Mouse (Mus musculus): ENCODE measurements around the gene Rsph14. TPM values are rescaled to one million over a fixed set of nuclear protein-coding genes. Genes with fewer than 3 reads are reported as not detected.

Rsph14 gene
- polyA plus RNA-seq, 1 experiment, result not detected

- H3K27ac ChIP-seq (replicated peaks; ENCODE audit: low read depth, low read length), result no peak overlapping the region
- H3K4me3 ChIP-seq (ENCODE audit: insufficient read depth, low read depth, low read length), result no peak overlapping the region
- peaks cover 6% of the 10 kb centered on the region for H3K4me1 ChIP-seq (ENCODE audit: control insufficient read depth, insufficient read depth, insufficient read length, low read length)
These were observed 856 bp downstream of the Rsph14 start for GRCm38 (mm10) chr10:75031345-75032114.

DNA sequence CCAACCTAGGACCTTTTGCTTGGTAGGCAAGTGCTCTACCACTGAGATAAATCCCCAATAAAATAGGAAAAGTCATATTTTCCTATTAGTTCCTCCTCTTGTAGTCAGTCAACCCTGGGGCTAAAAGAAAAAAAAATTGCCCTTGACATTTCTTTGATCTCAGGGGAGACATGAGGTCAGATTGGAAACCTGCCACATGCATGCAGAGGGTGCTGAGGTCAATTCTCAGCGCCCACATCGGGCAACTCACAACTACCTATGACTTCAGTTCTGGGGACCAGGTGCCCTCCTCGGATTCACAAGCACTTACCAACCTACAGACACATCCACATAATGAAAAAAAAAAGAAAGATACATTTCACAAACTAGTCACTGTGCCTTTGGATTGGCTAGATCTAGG is 2.2 kb downstream of the Rsph14 start:
- H3K27ac ChIP-seq (replicated peaks; ENCODE audit: low read depth, low read length), result no peak overlapping the region
- H3K4me1 ChIP-seq (ENCODE audit: control insufficient read depth, insufficient read depth, insufficient read length, low read length), result peaks cover 6% of the 10 kb centered on the region
- no peak overlapping the region for H3K4me3 ChIP-seq (ENCODE audit: insufficient read depth, low read depth, low read length)

- Histone ChIP-seq H3K4me3 (ENCODE audit: insufficient read depth, low read depth, low read length) (no peak overlapping the region), H3K4me1 (ENCODE audit: control insufficient read depth, insufficient read depth, insufficient read length, low read length) (peaks cover 6% of the 10 kb centered on the region), H3K27ac (replicated peaks; ENCODE audit: low read depth, low read length) (no peak overlapping the region)
These were observed 2.7 kb downstream of the Rsph14 start for GRCm38 (mm10) chr10:75029677-75030076.

GRCm38 (mm10) chr10:75028743-75029142 is 3.6 kb downstream of the Rsph14 start:
- Histone ChIP-seq H3K27ac (replicated peaks; ENCODE audit: low read depth, low read length) (no peak overlapping the region), H3K4me3 (ENCODE audit: insufficient read depth, low read depth, low read length) (no peak overlapping the region), H3K4me1 (ENCODE audit: control insufficient read depth, insufficient read depth, insufficient read length, low read length) (peaks cover 6% of the 10 kb centered on the region)

- Histone ChIP-seq H3K4me1 (ENCODE audit: control insufficient read depth, insufficient read depth, insufficient read length, low read length) (no peaks in the 10 kb centered on the region; the same call in 1 of the 2 replicates), H3K27ac (replicated peaks; ENCODE audit: low read depth, low read length) (no peak overlapping the region), H3K4me3 (ENCODE audit: insufficient read depth, low read depth, low read length) (no peak overlapping the region)
These were observed 5.9 kb downstream of the Rsph14 start for GRCm38 (mm10) chr10:75026491-75026890.

DNA sequence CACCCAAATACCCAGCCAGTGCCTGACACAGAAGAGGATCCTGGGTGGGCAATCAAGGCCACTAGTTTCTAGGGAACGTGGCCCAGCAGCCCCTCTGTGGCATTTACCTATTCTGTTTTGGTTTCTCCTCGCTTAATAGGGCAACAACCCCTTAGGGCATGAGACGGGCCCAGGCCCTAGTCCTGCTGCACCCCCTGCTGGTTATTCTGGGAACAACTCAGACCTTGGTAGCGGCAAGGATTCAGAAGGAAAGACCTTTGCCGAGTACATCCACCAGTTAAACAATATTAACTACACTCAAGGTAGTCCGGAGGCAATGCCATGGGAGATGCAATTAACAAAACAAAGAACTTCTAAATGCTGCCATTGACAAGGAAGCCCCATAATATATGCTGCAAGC is 11.2 kb downstream of the Rsph14 start:
- H3K4me1 ChIP-seq (ENCODE audit: control insufficient read depth, insufficient read depth, insufficient read length, low read length), result no peaks in the 10 kb centered on the region
- no peak overlapping the region for H3K4me3 ChIP-seq (ENCODE audit: insufficient read depth, low read depth, low read length)
- H3K27ac ChIP-seq (replicated peaks; ENCODE audit: low read depth, low read length), result no peak overlapping the region

DNA sequence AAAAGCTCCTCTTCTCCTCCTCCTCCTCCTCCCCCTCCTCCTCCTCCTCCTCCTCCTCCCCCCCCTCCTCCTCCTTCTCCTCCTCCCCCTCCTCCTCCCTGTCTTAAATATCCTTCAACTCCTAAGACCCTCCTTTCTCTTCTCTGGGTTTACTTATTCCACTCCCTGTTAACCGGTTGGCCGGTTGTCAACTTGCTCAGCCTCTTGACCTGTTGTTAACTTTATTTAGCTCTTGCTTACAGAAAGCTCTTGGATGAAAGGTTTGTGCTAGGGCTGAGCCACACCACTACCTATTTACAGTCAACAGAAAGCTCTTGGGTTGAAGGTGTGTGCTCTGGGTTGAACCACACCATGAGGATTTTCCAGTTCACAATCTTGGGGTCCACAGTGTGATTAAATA is 12.1 kb downstream of the Rsph14 start:
- H3K27ac ChIP-seq (replicated peaks; ENCODE audit: low read depth, low read length), result no peak overlapping the region
- H3K4me3 ChIP-seq (ENCODE audit: insufficient read depth, low read depth, low read length), result no peak overlapping the region
- H3K4me1 ChIP-seq (ENCODE audit: control insufficient read depth, insufficient read depth, insufficient read length, low read length), result no peaks in the 10 kb centered on the region

DNA sequence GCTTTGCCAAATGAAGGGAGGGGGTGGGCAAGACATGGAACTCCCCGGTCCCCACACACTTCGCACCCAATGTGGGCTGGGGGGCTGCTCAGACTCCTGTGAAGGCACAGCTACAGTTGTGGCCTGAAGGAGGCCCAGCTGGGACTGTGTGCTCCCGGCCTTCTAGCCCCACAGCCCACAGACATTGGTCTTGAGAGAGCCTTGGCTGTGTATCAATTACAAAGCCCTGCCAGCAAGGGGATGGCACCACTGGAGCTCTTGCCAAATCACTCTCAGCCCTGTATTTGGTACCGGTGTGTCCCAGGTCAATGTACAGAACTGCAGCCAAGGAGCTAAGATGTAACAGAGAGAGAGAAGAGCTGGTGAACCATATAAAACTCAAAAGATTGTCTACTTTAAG is 15.9 kb downstream of the Rsph14 start:
- Histone ChIP-seq H3K27ac (replicated peaks; ENCODE audit: low read depth, low read length) (no peak overlapping the region), H3K4me1 (ENCODE audit: control insufficient read depth, insufficient read depth, insufficient read length, low read length) (no peaks in the 10 kb centered on the region)

DNA sequence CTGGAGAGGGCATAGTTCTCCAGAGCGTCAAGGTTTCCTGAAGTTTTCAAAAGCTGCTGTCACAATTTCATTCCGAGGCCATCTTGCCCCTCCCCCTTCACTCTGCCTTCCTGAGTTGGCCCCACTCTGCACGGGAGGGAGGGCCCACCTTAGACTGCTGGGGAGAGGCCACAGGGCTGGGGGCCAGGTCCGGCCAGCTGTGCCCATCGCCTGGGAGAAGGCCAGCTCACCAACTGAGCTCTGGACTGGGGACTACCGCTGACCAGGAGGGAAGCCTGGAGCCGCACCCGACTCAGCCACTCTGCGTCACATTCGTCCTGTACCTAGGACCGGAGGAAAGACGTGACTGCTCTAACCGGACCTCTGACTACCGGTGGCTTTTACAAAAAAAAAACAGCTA is 16.9 kb downstream of the Rsph14 start:
- Histone ChIP-seq H3K4me1 (ENCODE audit: control insufficient read depth, insufficient read depth, insufficient read length, low read length) (no peaks in the 10 kb centered on the region), H3K27ac (replicated peaks; ENCODE audit: low read depth, low read length) (no peak overlapping the region), H3K4me3 (ENCODE audit: insufficient read depth, low read depth, low read length) (no peak overlapping the region)

More for the DNA sequence above, 15.9 kb downstream of the Rsph14 start:
- no peak overlapping the region for H3K4me3 ChIP-seq (ENCODE audit: insufficient read depth, low read depth, low read length)

DNA sequence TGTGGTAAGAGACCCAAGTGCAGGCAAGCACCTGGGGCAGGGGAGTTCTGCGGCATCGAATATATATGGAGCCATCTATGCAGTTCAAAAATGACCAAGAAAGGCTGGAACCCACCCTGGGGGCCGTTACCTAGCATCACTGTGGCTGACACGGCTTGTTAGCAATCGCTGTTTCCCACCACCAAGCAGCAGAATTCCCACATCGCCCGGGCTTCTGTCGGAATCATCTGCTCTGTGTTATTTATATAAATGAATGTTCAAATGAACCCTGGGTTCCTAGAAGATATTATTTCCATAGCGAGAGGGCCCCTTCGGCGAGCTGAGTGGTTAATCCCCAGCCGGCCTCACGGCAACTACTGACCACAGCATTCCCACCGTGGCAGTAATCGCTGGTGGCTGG is 21.7 kb downstream of the Rsph14 start:
- no peaks in the 10 kb centered on the region for H3K4me1 ChIP-seq (ENCODE audit: control insufficient read depth, insufficient read depth, insufficient read length, low read length)
- H3K4me3 ChIP-seq (ENCODE audit: insufficient read depth, low read depth, low read length), result no peak overlapping the region
- H3K27ac ChIP-seq (replicated peaks; ENCODE audit: low read depth, low read length), result no peak overlapping the region

GRCm38 (mm10) chr10:75006889-75007662 is 25.3 kb downstream of the Rsph14 start:
- Histone ChIP-seq H3K4me3 (ENCODE audit: insufficient read depth, low read depth, low read length) (no peak overlapping the region), H3K27ac (replicated peaks; ENCODE audit: low read depth, low read length) (no peak overlapping the region), H3K4me1 (ENCODE audit: control insufficient read depth, insufficient read depth, insufficient read length, low read length) (no peaks in the 10 kb centered on the region)

- Histone ChIP-seq H3K4me1 (ENCODE audit: control insufficient read depth, insufficient read depth, insufficient read length, low read length) (no peaks in the 10 kb centered on the region), H3K4me3 (ENCODE audit: insufficient read depth, low read depth, low read length) (no peak overlapping the region)
These were observed 28.3 kb downstream of the Rsph14 start for GRCm38 (mm10) chr10:75004067-75004466.

DNA sequence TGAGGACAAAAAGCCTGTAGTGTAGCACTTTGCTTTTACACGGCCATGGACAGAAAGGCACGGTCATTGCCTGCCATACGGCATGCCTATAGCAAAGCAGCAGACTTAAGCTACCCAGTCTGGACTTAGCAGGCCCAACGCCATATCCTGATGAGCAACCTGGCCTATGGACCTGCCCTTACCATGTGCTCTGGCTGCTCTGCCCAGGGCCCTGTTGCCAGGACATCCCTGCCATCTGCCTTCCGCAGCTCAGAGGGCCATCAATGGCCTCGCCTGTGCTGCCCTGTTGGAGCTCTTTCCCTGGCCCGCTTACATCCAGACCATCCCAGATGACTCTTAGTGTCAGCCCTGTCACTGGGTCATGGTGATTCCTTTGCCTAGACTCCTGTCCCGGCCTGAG is 31.0 kb downstream of the Rsph14 start:
- Histone ChIP-seq H3K4me1 (ENCODE audit: control insufficient read depth, insufficient read depth, insufficient read length, low read length) (no peaks in the 10 kb centered on the region), H3K4me3 (ENCODE audit: insufficient read depth, low read depth, low read length) (no peak overlapping the region), H3K27ac (replicated peaks; ENCODE audit: low read depth, low read length) (no peak overlapping the region)

More at GRCm38 (mm10) chr10:75004067-75004466, 28.3 kb downstream of the Rsph14 start:
- H3K27ac ChIP-seq (replicated peaks; ENCODE audit: low read depth, low read length), result no peak overlapping the region

DNA sequence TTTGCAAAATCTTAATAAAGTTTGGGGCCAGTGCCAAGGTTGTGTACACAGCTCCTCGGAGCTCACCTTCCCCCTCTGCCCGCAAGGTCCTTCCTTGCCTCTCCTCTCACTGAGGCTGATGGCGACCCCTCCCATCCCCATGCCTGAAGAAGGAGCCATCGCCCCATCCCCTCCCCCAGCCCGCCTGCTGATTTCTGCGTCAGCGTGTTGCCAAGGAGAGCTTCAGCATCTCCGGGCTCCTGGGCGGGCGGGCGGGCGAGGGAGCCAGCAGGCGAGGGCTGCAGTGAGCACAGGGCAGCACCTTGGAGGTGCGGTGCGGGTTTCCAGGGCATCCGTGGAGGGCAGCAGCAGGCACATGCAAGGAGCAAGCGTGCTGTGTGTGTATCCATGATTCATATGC is 37.0 kb downstream of the Rsph14 start:
- no peak overlapping the region for H3K4me3 ChIP-seq (ENCODE audit: insufficient read depth, low read depth, low read length)
- H3K27ac ChIP-seq (replicated peaks; ENCODE audit: low read depth, low read length), result no peak overlapping the region

DNA sequence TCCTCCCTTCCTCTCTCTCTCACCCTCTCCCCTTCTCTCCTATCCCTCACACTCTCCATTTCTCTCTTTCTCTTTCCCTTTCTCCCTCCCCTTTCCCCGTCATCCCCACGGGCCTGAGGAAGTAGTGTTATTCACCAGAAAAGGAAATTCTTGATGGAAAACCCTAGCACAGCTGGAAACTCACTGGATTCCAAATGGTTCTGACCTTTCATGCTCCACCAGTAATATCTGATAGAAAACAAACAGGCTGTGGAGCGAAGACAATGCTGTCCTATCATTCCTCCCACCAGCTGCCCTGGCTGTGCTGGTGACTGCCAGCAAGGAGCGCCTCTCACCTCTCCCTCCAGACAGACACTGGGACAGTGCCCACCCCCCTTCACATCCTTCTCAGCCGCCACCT is 37.5 kb downstream of the Rsph14 start:
- no peak overlapping the region for H3K4me3 ChIP-seq (ENCODE audit: insufficient read depth, low read depth, low read length)
- H3K27ac ChIP-seq (replicated peaks; ENCODE audit: low read depth, low read length), result peak overlapping the region; percentile 41
- H3K4me1 ChIP-seq (ENCODE audit: control insufficient read depth, insufficient read depth, insufficient read length, low read length), result no peaks in the 10 kb centered on the region

More for the DNA sequence above, 37.0 kb downstream of the Rsph14 start:
- H3K4me1 ChIP-seq (ENCODE audit: control insufficient read depth, insufficient read depth, insufficient read length, low read length), result no peaks in the 10 kb centered on the region
